Mouse (Mus musculus): ENCODE data around the gene Ccdc57.

GRCm38 (mm10) chr11:120964195-120965157, 31.8 kb upstream of the Ccdc57 start:
- no peak for TF ChIP-seq GATA1 (IDR thresholded peaks at IDR 0.05; ENCODE audit: borderline replicate concordance, low read length)
- no peak for TF ChIP-seq CTCF (IDR thresholded peaks at IDR 0.05; ENCODE audit: low read depth, low read length)
- no peak for TF ChIP-seq TAL1 (conservative IDR thresholded peaks at IDR 0.05; ENCODE audit: low read depth, low read length)
